Mouse (Mus musculus) lung, embryonic 14.5 days (tissue): ENCODE results near the gene Hoxc9. TPM values are rescaled to one million over a fixed set of nuclear protein-coding genes. Genes with fewer than 3 reads are reported as not detected.
A peak's percentile ranks its signal among the peaks of the same experiment; 100 is the strongest.

Experiments used
- ATAC-seq: fragments of 200-750 bp; cut with Nextera tagmentation; 2 replicates; pipeline ENCODE4 v1.8.0; 2017; ENCODE audit warnings: mild to moderate bottlenecking, moderate TSS enrichment, moderate library complexity; ENCODE audit not compliant: insufficient read depth
- DNase-seq: peaks from one replicate; pipeline ENCODE4 v3.0.0-alpha.2; 2015
- H3K27ac ChIP-seq: fragments of 300-500 bp; sonication (generic); 2 replicates; pipeline ENCODE4 v1.5.1; 2014; ENCODE audit warnings: low read depth, mild to moderate bottlenecking, moderate library complexity
- H3K27me3 ChIP-seq: fragments of 300-500 bp; sonication (generic); 2 replicates; pipeline ENCODE4 v1.6.1; 2014; ENCODE audit warnings: low read length, control low read depth; ENCODE audit not compliant: insufficient read depth
- H3K36me3 ChIP-seq: fragments of 300-500 bp; sonication (generic); 2 replicates; pipeline ENCODE4 v1.6.1; 2014; ENCODE audit warnings: control low read depth; ENCODE audit not compliant: insufficient read depth
- H3K4me1 ChIP-seq: fragments of 300-500 bp; sonication (generic); 2 replicates; pipeline ENCODE4 v1.6.1; 2014; ENCODE audit warnings: antibody characterized with exemption, control low read depth; ENCODE audit not compliant: insufficient read depth
- H3K4me2 ChIP-seq: fragments of 300-500 bp; sonication (generic); 2 replicates; pipeline ENCODE4 v1.6.1; 2014; ENCODE audit warnings: mild to moderate bottlenecking
- H3K4me3 ChIP-seq: fragments of 300-500 bp; sonication (generic); 2 replicates; pipeline ENCODE4 v1.5.1; 2014; ENCODE audit warnings: low read depth, low read length
- H3K9ac ChIP-seq: fragments of 300-500 bp; sonication (generic); 2 replicates; pipeline ENCODE4 v1.6.1; 2014
- H3K9me3 ChIP-seq: fragments of 300-500 bp; sonication (generic); 2 replicates; pipeline ENCODE4 v1.6.1; 2016; ENCODE audit warnings: low read depth, low read length, control low read depth
- CTCF ChIP-seq: IDR thresholded peaks from 2 replicates; pipeline ENCODE4 v1.5.1; 2016; ENCODE audit warnings: antibody characterized with exemption, low read depth
- WGBS: fragments of 180-500 bp; shearing (Covaris S2); extraction: QIAGEN DNeasy Blood & Tissue Kit; methylation state at CpG from one replicate; pipeline ENCODE4 v1.1.7; 2014; 5-methylcytosine and 5-hydroxymethylcytosine counted together
- polyA plus RNA-seq: library from polyadenylated mRNA; unstranded; fragments of >200 nt; fragmentation: Nextera tagmentation; extraction: Ambion mirVana; gene quantifications from 2 replicates; pipeline ENCODE4 v1.2.1, GENCODE M21; 2014

The Hoxc9 gene
- polyA plus RNA-seq, 1 experiment from 2014 or later = not detected

DNA sequence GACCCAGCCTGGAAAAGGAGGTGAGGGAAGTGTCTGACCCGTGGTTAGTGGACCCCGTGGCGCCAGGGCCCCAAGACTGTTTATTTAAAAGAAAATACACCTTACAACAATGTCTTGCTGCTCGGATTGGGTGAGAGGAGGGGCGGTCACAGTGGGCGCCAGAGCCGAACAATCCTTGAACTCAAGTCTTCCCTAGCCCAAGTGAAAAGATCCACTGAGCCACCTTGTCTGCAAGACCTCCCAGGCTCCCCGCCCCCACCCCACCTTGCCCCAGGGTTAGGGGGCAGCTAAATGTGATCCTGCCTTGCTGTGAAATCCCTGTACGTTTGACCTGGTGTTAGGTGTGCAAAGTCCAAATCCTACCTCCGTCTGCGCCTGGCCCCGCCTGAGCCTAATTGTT lies 19.3 kb upstream of the Hoxc9 start:
- Histone ChIP-seq H3K9me3 (no peaks in the 10 kb centered on the region), H3K36me3 (no peaks in the 10 kb centered on the region), H3K4me1 (no peaks in the 10 kb centered on the region), H3K4me2 (no peak overlapping the region), H3K27ac (no peak overlapping the region), H3K4me3 (no peak overlapping the region), H3K9ac (no peak overlapping the region), H3K27me3 (peaks cover 100% of the 10 kb centered on the region)
- TF ChIP-seq CTCF = no peak
- under 1% methylated on average over 12 of the region's 12 CpGs for WGBS
- no peak for ATAC-seq
- DNase-seq = no peak

DNA sequence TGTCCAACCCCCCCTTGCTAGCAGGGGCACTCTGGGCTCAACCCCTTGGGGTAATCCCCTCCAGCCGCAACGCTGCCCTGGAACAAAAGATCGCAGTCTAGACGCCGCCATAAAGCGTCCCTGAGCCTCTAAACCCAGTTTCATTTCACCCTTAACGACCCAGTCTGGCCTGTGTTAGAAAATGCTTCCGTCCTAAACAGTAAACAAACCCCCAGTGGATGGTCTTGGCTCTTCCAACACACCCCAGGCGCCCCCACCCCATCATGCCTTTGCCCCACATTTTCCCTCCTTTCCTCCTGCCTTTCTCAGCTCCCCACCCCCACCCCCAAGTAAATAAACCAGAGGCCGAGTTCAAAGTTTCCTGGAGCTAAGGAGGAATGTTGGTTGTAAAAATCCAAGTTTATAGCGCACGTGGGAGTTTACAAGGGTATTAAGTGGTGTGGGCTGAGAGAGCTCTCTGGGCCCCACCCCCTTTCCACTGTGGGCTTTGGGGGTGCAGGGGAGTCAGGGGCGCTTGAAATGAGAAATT lies 16.5 kb upstream of the Hoxc9 start:
- TF ChIP-seq CTCF = no peak
- 0% methylated on average over 13 of the region's 13 CpGs for WGBS
- peaks cover 98% of the 10 kb centered on the region for H3K27me3 ChIP-seq
- no peak overlapping the region for H3K4me3 ChIP-seq
- H3K9me3 ChIP-seq = no peaks in the 10 kb centered on the region
- no peaks in the 10 kb centered on the region for H3K4me1 ChIP-seq
- no peak for ATAC-seq
- no peaks in the 10 kb centered on the region for H3K36me3 ChIP-seq
- H3K27ac ChIP-seq = no peak overlapping the region
- DNase-seq = no peak
- no peak overlapping the region for H3K9ac ChIP-seq
- H3K4me2 ChIP-seq = no peak overlapping the region

DNA sequence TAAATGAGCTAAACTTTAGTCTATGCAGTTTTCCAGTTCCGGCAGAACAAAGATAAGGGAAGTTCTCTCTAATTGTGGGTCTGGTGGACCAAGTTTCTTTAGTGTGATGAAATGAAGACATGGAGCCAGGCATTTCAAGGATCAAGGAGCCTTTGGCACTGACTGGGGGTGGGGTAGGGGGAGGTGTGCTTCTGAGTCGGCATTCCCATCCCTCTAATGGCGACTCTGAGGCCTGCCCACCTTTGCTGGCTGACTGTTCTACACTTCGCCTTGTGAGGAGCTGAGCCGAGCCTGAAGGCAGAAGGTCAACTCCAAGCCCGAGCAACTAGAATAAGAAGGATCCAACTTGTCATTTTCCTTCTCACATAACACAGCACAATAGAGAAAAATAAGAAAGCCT lies 14.5 kb upstream of the Hoxc9 start:
- H3K9ac ChIP-seq = no peak overlapping the region
- no peaks in the 10 kb centered on the region for H3K36me3 ChIP-seq
- no peak overlapping the region for H3K4me2 ChIP-seq
- no peak overlapping the region for H3K4me3 ChIP-seq
- no peaks in the 10 kb centered on the region for H3K4me1 ChIP-seq
- peaks cover 98% of the 10 kb centered on the region for H3K27me3 ChIP-seq
- TF ChIP-seq CTCF = no peak
- H3K9me3 ChIP-seq = no peaks in the 10 kb centered on the region
- WGBS = 2% methylated on average over 6 of the region's 6 CpGs
- ATAC-seq (no peak), DNase-seq (no peak)
- no peak overlapping the region for H3K27ac ChIP-seq

DNA sequence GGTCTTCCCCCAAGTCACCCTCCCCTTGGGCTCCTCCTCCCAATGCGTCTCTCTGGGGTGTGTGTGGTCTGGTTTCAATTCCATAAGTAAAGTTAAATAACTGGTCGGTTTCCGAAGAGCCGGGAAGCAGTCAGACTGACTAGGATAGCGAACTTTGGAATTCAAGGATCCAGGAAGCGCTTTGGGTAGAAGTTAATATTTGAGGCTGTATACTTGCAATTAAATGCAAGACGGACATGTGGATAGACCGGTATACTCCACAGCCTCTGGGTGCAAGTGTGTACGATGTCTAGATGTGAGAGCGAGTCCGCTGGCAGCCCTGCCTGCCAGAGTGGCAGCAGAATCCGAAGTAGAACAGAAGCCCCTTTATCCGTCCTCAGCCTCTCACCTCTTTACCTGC lies 13.7 kb upstream of the Hoxc9 start:
- DNase-seq = no peak
- WGBS = 3% methylated on average over 13 of the region's 13 CpGs
- H3K4me2 ChIP-seq = no peak overlapping the region

DNA sequence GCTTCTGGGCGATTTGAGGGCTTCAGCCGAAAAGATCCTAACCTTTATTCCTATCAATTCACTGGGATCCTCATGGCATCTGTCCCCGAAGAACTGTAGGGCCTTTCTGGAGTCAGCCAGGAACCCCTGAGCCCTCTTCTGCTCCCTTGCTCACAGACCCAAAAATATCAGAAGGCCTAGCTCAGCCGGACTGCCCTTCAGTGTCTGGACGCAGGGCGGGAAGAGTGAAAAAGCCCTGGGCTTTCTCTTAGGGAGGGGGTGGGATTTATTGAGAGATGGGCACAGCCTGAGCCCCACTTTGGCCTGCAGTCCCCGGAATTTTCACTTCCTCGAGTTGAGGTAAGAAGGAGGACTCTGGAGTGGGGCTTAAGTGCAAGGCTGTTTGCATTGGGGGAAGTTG lies 13.0 kb upstream of the Hoxc9 start:
- H3K27ac ChIP-seq = no peak overlapping the region
- no peak overlapping the region for H3K9ac ChIP-seq
- no peaks in the 10 kb centered on the region for H3K4me1 ChIP-seq
- no peaks in the 10 kb centered on the region for H3K36me3 ChIP-seq
- no peak overlapping the region for H3K4me2 ChIP-seq
- 1% methylated on average over 8 of the region's 8 CpGs for WGBS
- ATAC-seq (no peak), DNase-seq (no peak)
- H3K4me3 ChIP-seq = no peak overlapping the region
- H3K27me3 ChIP-seq = peaks cover 98% of the 10 kb centered on the region
- no peaks in the 10 kb centered on the region for H3K9me3 ChIP-seq
- no peak for TF ChIP-seq CTCF

More for the DNA sequence above, 13.7 kb upstream of the Hoxc9 start:
- Histone ChIP-seq H3K9me3 (no peaks in the 10 kb centered on the region), H3K4me3 (no peak overlapping the region), H3K36me3 (no peaks in the 10 kb centered on the region), H3K4me1 (no peaks in the 10 kb centered on the region), H3K27ac (no peak overlapping the region), H3K9ac (no peak overlapping the region), H3K27me3 (peaks cover 98% of the 10 kb centered on the region)
- no peak for ATAC-seq
- TF ChIP-seq CTCF = no peak

DNA sequence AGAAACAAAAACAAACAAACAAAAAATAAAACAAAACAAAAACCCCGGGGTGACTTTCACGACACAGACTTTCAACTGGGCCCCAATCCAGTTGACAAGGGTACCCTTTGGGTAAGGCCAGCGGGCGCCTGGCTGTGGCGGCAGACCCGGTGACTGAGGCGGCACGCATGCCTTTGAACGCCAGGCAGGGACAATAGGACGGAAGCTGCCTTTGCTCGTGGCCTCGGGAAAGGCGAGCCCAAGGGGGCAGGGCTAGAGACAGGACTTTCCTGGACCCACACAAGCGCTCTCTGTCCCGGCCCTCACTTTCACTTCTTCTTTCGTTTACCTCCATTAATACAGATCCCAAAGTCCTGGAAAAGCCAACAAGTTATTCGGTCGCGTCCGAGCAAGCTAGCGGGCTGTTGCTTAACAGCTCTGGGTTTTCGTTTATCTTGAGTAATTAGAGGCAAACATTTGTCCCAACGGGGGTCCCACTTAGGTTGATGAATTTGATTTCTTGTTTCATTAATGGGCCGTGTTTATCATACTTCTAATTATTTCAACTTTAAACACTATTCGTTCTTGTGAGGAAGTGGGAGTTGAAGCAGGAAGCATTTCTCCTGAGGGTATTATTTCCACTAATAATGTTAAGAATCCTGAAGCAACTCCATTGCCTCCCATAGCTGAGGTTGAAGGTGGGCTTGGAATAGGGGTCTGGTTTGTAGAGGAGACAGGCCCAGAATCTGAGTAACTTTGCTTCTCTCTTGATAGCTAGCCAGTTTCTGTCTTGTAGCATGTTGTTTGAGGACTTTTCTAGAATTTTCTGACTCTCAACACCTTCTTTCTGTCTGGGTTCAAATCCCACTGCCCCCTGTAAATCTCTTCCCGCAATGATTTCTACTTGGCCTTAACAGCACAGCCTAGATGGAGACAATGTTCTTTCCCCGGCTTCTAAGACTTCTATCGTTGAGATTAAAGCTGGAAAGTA lies 12.3 kb upstream of the Hoxc9 start:
- WGBS = 1% methylated on average over 28 of the region's 28 CpGs
- no peak overlapping the region for H3K9ac ChIP-seq
- ATAC-seq (no peak), DNase-seq (peak; percentile 51)
- H3K27me3 ChIP-seq = peaks cover 98% of the 10 kb centered on the region
- no peaks in the 10 kb centered on the region for H3K4me1 ChIP-seq
- H3K36me3 ChIP-seq = no peaks in the 10 kb centered on the region
- no peak overlapping the region for H3K4me3 ChIP-seq
- no peak overlapping the region for H3K27ac ChIP-seq
- no peak for TF ChIP-seq CTCF
- H3K9me3 ChIP-seq = no peaks in the 10 kb centered on the region
- H3K4me2 ChIP-seq = no peak overlapping the region
